Mouse (Mus musculus) stomach, embryonic 16.5 days (tissue): ENCODE results near the gene Gm11492. TPM values are rescaled to one million over a fixed set of nuclear protein-coding genes. Genes with fewer than 3 reads are reported as not detected.
A peak's percentile ranks its signal among the peaks of the same experiment; 100 is the strongest.

Experiments used
- ATAC-seq: fragments of 200-750 bp; cut with Nextera tagmentation; 2 replicates; pipeline ENCODE4 v1.8.0; 2017; ENCODE audit warnings: moderate number of reproducible peaks, moderate TSS enrichment; ENCODE audit not compliant: insufficient read depth, low FRiP score
- H3K27ac ChIP-seq: fragments of 300-500 bp; sonication (generic); 2 replicates; pipeline ENCODE4 v1.5.1; 2014; ENCODE audit warnings: low read length
- H3K27me3 ChIP-seq: fragments of 300-500 bp; sonication (generic); 2 replicates; pipeline ENCODE4 v1.6.1; 2014; ENCODE audit warnings: low read length, control low read depth, mixed read lengths; ENCODE audit not compliant: control insufficient read depth, insufficient read depth
- H3K36me3 ChIP-seq: fragments of 300-500 bp; sonication (generic); 2 replicates; pipeline ENCODE4 v1.6.1; 2014; ENCODE audit warnings: low read length; ENCODE audit not compliant: control insufficient read depth, insufficient read depth
- H3K4me1 ChIP-seq: fragments of 300-500 bp; sonication (generic); 2 replicates; pipeline ENCODE4 v1.6.1; 2014; ENCODE audit warnings: low read length, control low read depth, mixed read lengths; ENCODE audit not compliant: control insufficient read depth, insufficient read depth
- H3K4me2 ChIP-seq: fragments of 300-500 bp; sonication (generic); 2 replicates; pipeline ENCODE4 v1.6.1; 2014; ENCODE audit warnings: low read depth, low read length, mixed read lengths
- H3K4me3 ChIP-seq: fragments of 300-500 bp; sonication (generic); replicated peaks from 2 replicates; pipeline ENCODE4 v1.5.1; 2014; ENCODE audit warnings: mild to moderate bottlenecking, low read length
- H3K9ac ChIP-seq: fragments of 300-500 bp; sonication (generic); 2 replicates; pipeline ENCODE4 v1.6.1; 2014; ENCODE audit warnings: low read length
- H3K9me3 ChIP-seq: fragments of 300-500 bp; sonication (generic); replicated peaks from 2 replicates; pipeline ENCODE4 v1.6.1; 2016; ENCODE audit warnings: low read length, control low read depth; ENCODE audit not compliant: control insufficient read depth
- WGBS: fragments of 180-500 bp; shearing (Covaris S2); extraction: QIAGEN DNeasy Blood & Tissue Kit; methylation state at CpG from one replicate; pipeline ENCODE4 v1.1.7; 2014; 5-methylcytosine and 5-hydroxymethylcytosine counted together
- polyA plus RNA-seq: library from polyadenylated mRNA; unstranded; fragments of >200 nt; fragmentation: Nextera tagmentation; extraction: Ambion mirVana; gene quantifications from 2 replicates; pipeline ENCODE4 v1.2.1, GENCODE M21; 2015

Gm11492 gene
- not detected in 2 replicates for polyA plus RNA-seq

DNA sequence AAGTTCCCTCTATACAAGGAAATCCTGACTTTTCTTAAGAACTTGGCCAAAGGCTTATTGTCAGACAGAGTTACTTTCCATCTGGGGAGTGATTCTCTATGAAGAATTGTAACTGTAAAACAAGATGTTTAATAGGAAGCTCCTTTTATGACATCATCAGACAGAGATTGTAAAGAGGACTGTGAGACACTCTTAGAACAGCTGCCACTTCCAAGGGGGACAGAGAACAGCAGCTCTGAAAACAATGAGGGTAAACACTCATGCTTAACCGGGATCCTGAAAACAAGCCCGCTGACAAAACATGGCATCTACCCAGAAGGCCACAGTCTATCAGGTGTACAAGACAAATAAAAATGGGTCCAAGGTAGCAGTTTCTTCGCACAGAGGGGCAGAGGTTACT is at the start of gene Gm11492:
Gene Gm11492 (plus strand): TSS at position 153 of the 400 bp plus-strand sequence.
- no peak within 1 kb of the TSS for H3K4me2 ChIP-seq
- no peaks in the 10 kb centered on the region for H3K9me3 ChIP-seq
- no peak within 1 kb of the TSS for H3K27ac ChIP-seq
- no peaks in the 10 kb centered on the region for H3K4me1 ChIP-seq
- WGBS: 78% methylated on average over 3 of the region's 3 CpGs
- H3K27me3 ChIP-seq: no peaks in the 10 kb centered on the region
- H3K4me3 ChIP-seq: no peak within 1 kb of the TSS
- no peaks in the 10 kb centered on the region for H3K36me3 ChIP-seq
- H3K9ac ChIP-seq: no peak within 1 kb of the TSS
- no peak for ATAC-seq

GRCm38 (mm10) chr11:87519260-87519659 is 47.2 kb upstream of the Gm11492 start:
- H3K4me3 ChIP-seq: no peak overlapping the region
- no peak overlapping the region for H3K27ac ChIP-seq
- H3K4me1 ChIP-seq: no peaks in the 10 kb centered on the region
- no peaks in the 10 kb centered on the region for H3K27me3 ChIP-seq
- H3K4me2 ChIP-seq: no peak overlapping the region
- no peak overlapping the region for H3K9ac ChIP-seq
- peak; percentile 69; the same call in 1 of the 2 replicates for ATAC-seq
- no peaks in the 10 kb centered on the region for H3K9me3 ChIP-seq
- no peaks in the 10 kb centered on the region for H3K36me3 ChIP-seq
- 6% methylated on average over 2 of the region's 2 CpGs for WGBS

DNA sequence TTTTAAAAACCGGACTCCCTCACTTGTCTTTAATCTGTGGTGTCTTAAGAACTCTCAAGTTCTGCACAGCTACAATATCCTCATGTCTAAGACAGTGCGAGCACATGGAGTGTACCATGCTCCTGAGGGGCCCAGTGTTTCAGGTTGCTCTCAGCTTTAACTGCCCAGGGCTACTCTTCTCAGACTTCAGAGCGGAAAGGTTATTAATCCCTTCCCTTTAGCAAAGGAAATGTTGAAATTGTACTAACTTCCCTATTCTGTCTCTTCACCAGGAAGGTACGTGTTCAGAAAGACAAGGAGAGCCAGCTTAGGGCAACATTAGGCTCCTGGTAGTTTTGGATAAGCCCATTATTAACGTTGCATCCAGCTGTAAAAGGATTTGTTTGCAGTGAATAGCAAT is 43.0 kb upstream of the Gm11492 start:
- H3K9me3 ChIP-seq: no peaks in the 10 kb centered on the region
- H3K27ac ChIP-seq: no peak overlapping the region
- no peaks in the 10 kb centered on the region for H3K27me3 ChIP-seq
- H3K36me3 ChIP-seq: no peaks in the 10 kb centered on the region
- 66% methylated on average over 5 of the region's 5 CpGs for WGBS
- no peak overlapping the region for H3K9ac ChIP-seq
- H3K4me1 ChIP-seq: no peaks in the 10 kb centered on the region; the same call in 1 of the 2 replicates
- no peak overlapping the region for H3K4me3 ChIP-seq
- no peak overlapping the region for H3K4me2 ChIP-seq
- ATAC-seq: no peak

DNA sequence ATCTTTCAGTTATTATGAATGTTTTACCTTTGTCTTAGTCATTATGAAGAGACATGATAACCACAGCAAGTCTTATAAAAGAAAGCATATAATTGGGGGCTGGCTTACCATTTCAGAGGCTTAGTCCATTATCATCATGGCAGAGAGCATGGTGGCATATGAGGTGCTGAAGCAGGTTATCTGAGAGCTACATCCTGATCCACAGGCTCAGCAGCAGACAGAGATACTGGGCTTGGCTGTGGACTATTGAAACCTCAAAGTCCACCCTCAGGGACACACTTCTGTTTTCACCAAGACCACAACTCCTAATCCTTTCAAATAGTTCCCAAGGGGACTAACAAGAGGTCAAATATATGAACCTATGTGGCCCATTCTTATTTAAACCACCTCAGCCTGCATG is 42.5 kb upstream of the Gm11492 start:
- ATAC-seq: no peak
- Histone ChIP-seq H3K27ac (no peak overlapping the region), H3K9ac (no peak overlapping the region), H3K27me3 (no peaks in the 10 kb centered on the region), H3K4me1 (no peaks in the 10 kb centered on the region; the same call in 1 of the 2 replicates), H3K4me3 (no peak overlapping the region), H3K4me2 (no peak overlapping the region), H3K36me3 (no peaks in the 10 kb centered on the region), H3K9me3 (no peaks in the 10 kb centered on the region)

DNA sequence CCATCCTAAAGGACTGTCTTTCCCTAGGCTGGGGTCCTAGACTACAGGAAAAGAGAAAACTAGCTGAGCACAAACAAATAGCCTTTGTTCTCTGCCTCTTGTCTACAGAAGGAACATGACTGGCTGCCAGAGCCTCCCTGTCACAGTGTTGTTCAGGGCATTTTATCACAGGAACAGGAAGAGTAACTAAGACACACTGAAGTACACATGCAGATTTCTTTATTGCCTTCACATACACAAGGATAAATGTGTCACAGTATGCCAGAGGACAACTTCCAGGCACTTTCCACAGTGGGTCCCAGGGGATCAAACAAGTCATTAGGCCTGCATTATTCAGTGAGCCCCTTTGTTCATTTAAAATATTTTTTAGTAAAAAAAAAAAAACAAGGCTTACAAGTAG is 41.7 kb upstream of the Gm11492 start:
- no peaks in the 10 kb centered on the region for H3K36me3 ChIP-seq
- no peak overlapping the region for H3K4me2 ChIP-seq
- no peaks in the 10 kb centered on the region for H3K9me3 ChIP-seq
- no peak overlapping the region for H3K27ac ChIP-seq
- no peak overlapping the region for H3K9ac ChIP-seq
- H3K27me3 ChIP-seq: no peaks in the 10 kb centered on the region
- H3K4me3 ChIP-seq: no peak overlapping the region
- H3K4me1 ChIP-seq: no peaks in the 10 kb centered on the region; the same call in 1 of the 2 replicates
- ATAC-seq: no peak

GRCm38 (mm10) chr11:87527364-87527763 is 39.1 kb upstream of the Gm11492 start:
- Histone ChIP-seq H3K27ac (no peak overlapping the region), H3K9ac (no peak overlapping the region)
- no peak for ATAC-seq

DNA sequence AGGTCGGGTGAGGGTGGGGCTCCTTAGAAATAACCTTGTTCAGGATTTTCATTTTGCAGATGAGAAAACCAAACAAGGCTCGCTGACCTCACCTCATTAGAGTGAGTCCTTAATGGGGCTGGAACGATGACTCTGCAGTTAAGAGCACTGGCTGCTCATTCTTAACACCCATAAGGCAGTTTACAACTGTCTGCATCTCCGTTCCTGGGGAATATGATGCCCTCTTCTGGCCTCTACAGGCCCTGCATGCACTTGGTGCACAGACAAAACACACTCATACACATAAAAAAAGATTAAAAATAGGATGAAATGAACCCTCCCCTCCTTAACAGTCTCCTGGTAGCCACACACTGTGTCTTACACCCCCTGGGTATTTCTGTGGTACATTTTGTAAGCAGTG is 38.5 kb upstream of the Gm11492 start:
- H3K27me3 ChIP-seq: no peaks in the 10 kb centered on the region
- no peaks in the 10 kb centered on the region; the same call in 1 of the 2 replicates for H3K4me1 ChIP-seq
- H3K4me3 ChIP-seq: no peak overlapping the region
- 52% methylated on average over 4 of the region's 4 CpGs for WGBS
- H3K9me3 ChIP-seq: no peaks in the 10 kb centered on the region
- no peak overlapping the region for H3K4me2 ChIP-seq
- H3K27ac ChIP-seq: no peak overlapping the region
- no peak overlapping the region for H3K9ac ChIP-seq
- ATAC-seq: no peak
- no peaks in the 10 kb centered on the region for H3K36me3 ChIP-seq

More at GRCm38 (mm10) chr11:87527364-87527763, 39.1 kb upstream of the Gm11492 start:
- Histone ChIP-seq H3K4me2 (no peak overlapping the region), H3K27me3 (no peaks in the 10 kb centered on the region), H3K36me3 (no peaks in the 10 kb centered on the region), H3K9me3 (no peaks in the 10 kb centered on the region), H3K4me1 (no peaks in the 10 kb centered on the region; the same call in 1 of the 2 replicates), H3K4me3 (no peak overlapping the region)
- 71% methylated on average over 3 of the region's 3 CpGs for WGBS

GRCm38 (mm10) chr11:87531695-87532094 is 34.8 kb upstream of the Gm11492 start:
- Histone ChIP-seq H3K9ac (no peak overlapping the region), H3K4me3 (no peak overlapping the region), H3K4me2 (no peak overlapping the region), H3K27ac (no peak overlapping the region), H3K36me3 (no peaks in the 10 kb centered on the region), H3K4me1 (no peaks in the 10 kb centered on the region), H3K9me3 (no peaks in the 10 kb centered on the region), H3K27me3 (no peaks in the 10 kb centered on the region)
- WGBS: 58% methylated on average over 6 of the region's 6 CpGs
- ATAC-seq: no peak

DNA sequence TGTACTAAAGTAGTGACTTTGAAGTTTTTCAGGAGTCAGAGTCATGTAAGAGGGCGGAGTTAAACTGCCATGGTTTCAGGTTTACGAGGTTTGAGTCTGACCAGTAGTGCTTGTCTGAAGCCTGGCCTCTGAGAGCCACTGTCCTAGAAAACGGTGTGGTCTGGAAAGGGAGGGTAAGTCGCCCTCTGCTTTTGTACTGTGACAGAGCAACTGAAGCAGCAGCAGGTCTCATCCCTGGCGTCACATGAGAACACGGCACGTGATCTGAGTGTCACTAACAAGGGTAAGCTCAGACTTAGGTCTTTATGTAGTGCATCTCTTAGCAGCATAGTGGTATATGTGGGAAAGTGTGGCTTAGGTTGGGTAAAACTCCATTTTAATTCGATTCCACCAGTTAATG is 24.2 kb upstream of the Gm11492 start:
- no peak for ATAC-seq
- no peaks in the 10 kb centered on the region for H3K36me3 ChIP-seq
- no peak overlapping the region for H3K4me3 ChIP-seq
- H3K9me3 ChIP-seq: no peaks in the 10 kb centered on the region
- H3K27me3 ChIP-seq: no peaks in the 10 kb centered on the region
- H3K9ac ChIP-seq: no peak overlapping the region
- no peak overlapping the region for H3K27ac ChIP-seq
- H3K4me1 ChIP-seq: no peaks in the 10 kb centered on the region
- WGBS: 36% methylated on average over 8 of the region's 8 CpGs
- H3K4me2 ChIP-seq: no peak overlapping the region

- Histone ChIP-seq H3K4me3 (no peak overlapping the region), H3K4me2 (no peak overlapping the region), H3K27ac (no peak overlapping the region), H3K9ac (no peak overlapping the region), H3K4me1 (no peaks in the 10 kb centered on the region), H3K27me3 (no peaks in the 10 kb centered on the region), H3K9me3 (no peaks in the 10 kb centered on the region), H3K36me3 (no peaks in the 10 kb centered on the region)
- 51% methylated on average over 3 of the region's 3 CpGs for WGBS
- ATAC-seq: no peak
Measured at GRCm38 (mm10) chr11:87542906-87543305, 23.5 kb upstream of the Gm11492 start.
